Mouse (Mus musculus): Measurements from ENCODE around the gene Gm3880.
"Not testable (repeated sequence)": the region's sequence is repeated elsewhere in the genome, so short reads cannot be mapped to it uniquely, and the experiment has no call there.

Gene Gm3880

GRCm38 (mm10) chrX:102686872-102687271, at the start of gene Gm3880:
TSS of gene Gm3880 (minus strand) at chrX:102686972.
- not testable (repeated sequence) for DNase-seq

GRCm38 (mm10) chrX:102724226-102724625, 37.5 kb upstream of the Gm3880 start:
- DNase-seq, result not testable (repeated sequence)

- DNase-seq, result not testable (repeated sequence)
Measured at GRCm38 (mm10) chrX:102707535-102707934, 20.8 kb upstream of the Gm3880 start, which contains the start of the genes Gm9112 and Dmrtc1b. TSS of gene Gm9112 (minus strand) at chrX:102707635. TSS of gene Dmrtc1b (plus strand) at chrX:102707865.

GRCm38 (mm10) chrX:102700636-102701035, 13.9 kb upstream of the Gm3880 start:
- not testable (repeated sequence) for DNase-seq

GRCm38 (mm10) chrX:102689252-102689651, 2.5 kb upstream of the Gm3880 start:
- DNase-seq, result not testable (repeated sequence)

- not testable (repeated sequence) for DNase-seq
Measured at GRCm38 (mm10) chrX:102684706-102685105, 2.1 kb downstream of the Gm3880 start.

GRCm38 (mm10) chrX:102666641-102667040, 20.1 kb downstream of the Gm3880 start:
- DNase-seq, result no peak

GRCm38 (mm10) chrX:102660712-102661111, 26.1 kb downstream of the Gm3880 start:
- no peak for DNase-seq

- DNase-seq, result no peak
Measured at GRCm38 (mm10) chrX:102645691-102646090, 41.1 kb downstream of the Gm3880 start.

- no peak for DNase-seq
Measured at GRCm38 (mm10) chrX:102645146-102645545, 41.6 kb downstream of the Gm3880 start.

GRCm38 (mm10) chrX:102644573-102644951, 42.2 kb downstream of the Gm3880 start:
- DNase-seq, result no peak

GRCm38 (mm10) chrX:102643823-102644572, 42.8 kb downstream of the Gm3880 start, which contains the start of gene Phka1:
TSS of gene Phka1 (minus strand) at chrX:102644246.
- DNase-seq, result peak; percentile 16 to 24

Measured in thymus, postnatal 36 days (tissue).